Mouse (Mus musculus) hindbrain, postnatal 0 days (tissue): ENCODE measurements around the gene Ankrd35. TPM values are rescaled to one million over a fixed set of nuclear protein-coding genes. Genes with fewer than 3 reads are reported as not detected.

Source experiments
- ATAC-seq: fragments of 200-750 bp; cut with Nextera tagmentation; 2 replicates; pipeline ENCODE4 v1.8.0; 2017; ENCODE audit warnings: mild to moderate bottlenecking, moderate TSS enrichment, moderate library complexity
- DNase-seq: peaks from one replicate; pipeline ENCODE4 v3.0.0-alpha.2; 2015; ENCODE audit warnings: low spot score
- H3K27ac ChIP-seq: fragments of 300-500 bp; sonication (generic); 2 replicates; pipeline ENCODE4 v1.5.1; 2014; ENCODE audit warnings: mild to moderate bottlenecking
- H3K27me3 ChIP-seq: fragments of 300-500 bp; sonication (generic); 2 replicates; pipeline ENCODE4 v1.6.1; 2014; ENCODE audit warnings: low read length, mixed read lengths; ENCODE audit not compliant: insufficient read depth
- H3K36me3 ChIP-seq: fragments of 300-500 bp; sonication (generic); 2 replicates; pipeline ENCODE4 v1.6.1; 2014; ENCODE audit warnings: low read length, mixed read lengths; ENCODE audit not compliant: insufficient read depth
- H3K4me1 ChIP-seq: fragments of 300-500 bp; sonication (generic); 2 replicates; pipeline ENCODE4 v1.6.1; 2014; ENCODE audit warnings: antibody characterized with exemption, low read length, mixed read lengths; ENCODE audit not compliant: insufficient read depth
- H3K4me2 ChIP-seq: fragments of 300-500 bp; sonication (generic); 2 replicates; pipeline ENCODE4 v1.6.1; 2014; ENCODE audit warnings: low read depth, mild to moderate bottlenecking, low read length, moderate library complexity, mixed read lengths
- H3K4me3 ChIP-seq: fragments of 300-500 bp; sonication (generic); 2 replicates; pipeline ENCODE4 v1.5.1; 2014; ENCODE audit warnings: low read length
- H3K9ac ChIP-seq: fragments of 300-500 bp; sonication (generic); replicated peaks from 2 replicates; pipeline ENCODE4 v1.6.1; 2014; ENCODE audit warnings: mild to moderate bottlenecking, low read length, moderate library complexity, mixed read lengths
- H3K9me3 ChIP-seq: fragments of 300-500 bp; sonication (generic); 2 replicates; pipeline ENCODE4 v1.6.1; 2016; ENCODE audit warnings: low read length, mixed read lengths
- CTCF ChIP-seq: IDR thresholded peaks from 2 replicates; pipeline ENCODE4 v1.5.1; 2016; ENCODE audit warnings: antibody characterized with exemption, control low read depth, low read depth
- WGBS: fragments of 180-500 bp; shearing (Covaris S2); extraction: QIAGEN DNeasy Blood & Tissue Kit; methylation state at CpG from one replicate; pipeline ENCODE4 v1.1.7; 2014; 5-methylcytosine and 5-hydroxymethylcytosine counted together
- polyA plus RNA-seq: library from polyadenylated mRNA; unstranded; fragments of >200 nt; fragmentation: Nextera tagmentation; extraction: Ambion mirVana; gene quantifications from 2 replicates; pipeline ENCODE4 v1.2.1, GENCODE M21; 2015
- total RNA-seq: library from RNA; depleted of rRNA; stranded (reverse); fragments of >200 nt; gene quantifications from 2 replicates; pipeline ENCODE4 v1.2.3, GENCODE M21; 2014

Gene Ankrd35
- total and polyA plus RNA-seq, 2 experiments from 2014 or later: 3.0 to 6.4 TPM

DNA sequence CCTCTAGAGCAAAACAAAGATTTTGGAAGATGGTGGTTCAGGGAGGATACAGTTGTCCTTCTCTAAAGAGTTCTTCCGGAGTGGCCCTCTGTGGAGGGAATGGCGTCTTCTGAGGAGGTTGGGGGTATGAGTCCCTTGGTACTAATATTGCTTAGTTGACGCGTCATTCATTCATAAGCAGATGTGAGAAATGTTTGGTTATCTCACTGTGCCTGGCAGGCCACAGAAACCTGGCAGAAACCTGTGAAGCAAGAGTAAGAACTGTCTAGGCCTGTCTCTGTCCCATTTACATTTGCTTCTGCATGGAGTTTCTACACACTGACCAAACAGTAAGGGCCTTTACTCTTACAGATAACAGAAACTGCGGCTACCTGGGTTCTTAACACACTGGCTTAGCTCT lies 1.6 kb downstream of the Ankrd35 start:
- H3K4me2 ChIP-seq: no peak overlapping the region
- H3K4me3 ChIP-seq: no peak overlapping the region
- TF ChIP-seq CTCF: no peak
- H3K36me3 ChIP-seq: no peaks in the 10 kb centered on the region
- ATAC-seq (no peak), DNase-seq (no peak)
- no peaks in the 10 kb centered on the region for H3K27me3 ChIP-seq
- H3K9me3 ChIP-seq: no peaks in the 10 kb centered on the region
- no peak overlapping the region for H3K9ac ChIP-seq
- H3K27ac ChIP-seq: no peak overlapping the region
- WGBS: 98% methylated on average over 5 of the region's 5 CpGs
- H3K4me1 ChIP-seq: no peaks in the 10 kb centered on the region

- Histone ChIP-seq H3K4me2 (no peak overlapping the region), H3K9me3 (no peaks in the 10 kb centered on the region), H3K4me1 (no peaks in the 10 kb centered on the region), H3K9ac (no peak overlapping the region), H3K27me3 (no peaks in the 10 kb centered on the region), H3K27ac (no peak overlapping the region), H3K4me3 (no peak overlapping the region), H3K36me3 (no peaks in the 10 kb centered on the region)
- no peak for TF ChIP-seq CTCF
- no peak for ATAC-seq
- DNase-seq: no peak
- WGBS: 65% methylated on average over 4 of the region's 4 CpGs
These were observed 3.6 kb downstream of the Ankrd35 start for GRCm38 (mm10) chr3:96673514-96673913.

- Histone ChIP-seq H3K4me1 (no peaks in the 10 kb centered on the region; the same call in 1 of the 2 replicates), H3K36me3 (no peaks in the 10 kb centered on the region), H3K4me2 (no peak overlapping the region), H3K9me3 (no peaks in the 10 kb centered on the region), H3K9ac (no peak overlapping the region), H3K27ac (no peak overlapping the region), H3K27me3 (no peaks in the 10 kb centered on the region), H3K4me3 (no peak overlapping the region)
- no peak for TF ChIP-seq CTCF
- 63% methylated on average over 8 of the region's 8 CpGs for WGBS
- DNase-seq (no peak), ATAC-seq (no peak)
These were observed 4.5 kb downstream of the Ankrd35 start for GRCm38 (mm10) chr3:96674442-96674841.

DNA sequence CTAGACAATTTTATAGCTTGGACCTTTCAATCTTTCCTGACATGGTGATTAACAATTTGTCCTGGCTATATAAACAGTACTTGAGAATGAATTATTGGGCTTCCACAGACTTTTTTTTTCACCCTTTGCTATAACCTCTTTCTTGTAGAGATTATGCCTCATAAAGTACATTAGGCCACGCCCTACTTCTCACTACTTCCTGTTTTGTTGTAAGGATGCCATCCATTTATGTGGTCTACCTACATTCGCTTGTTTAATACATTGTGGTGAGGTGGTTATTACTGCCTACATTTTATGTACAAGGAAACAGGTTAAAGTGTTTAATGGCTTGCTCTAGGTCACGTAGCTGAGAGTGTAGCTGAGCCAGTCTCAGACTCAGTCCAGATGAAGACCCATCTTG lies 5.2 kb downstream of the Ankrd35 start:
- Histone ChIP-seq H3K4me1 (no peaks in the 10 kb centered on the region; the same call in 1 of the 2 replicates), H3K9ac (no peak overlapping the region), H3K4me2 (no peak overlapping the region), H3K36me3 (no peaks in the 10 kb centered on the region), H3K4me3 (no peak overlapping the region), H3K9me3 (no peaks in the 10 kb centered on the region), H3K27me3 (no peaks in the 10 kb centered on the region), H3K27ac (no peak overlapping the region)
- 93% methylated on average over 3 of the region's 3 CpGs for WGBS
- ATAC-seq: no peak
- no peak for DNase-seq
- TF ChIP-seq CTCF: no peak

GRCm38 (mm10) chr3:96675690-96676089 lies 5.8 kb downstream of the Ankrd35 start:
- no peaks in the 10 kb centered on the region for H3K9me3 ChIP-seq
- H3K4me1 ChIP-seq: no peaks in the 10 kb centered on the region; the same call in 1 of the 2 replicates
- H3K4me2 ChIP-seq: no peak overlapping the region
- no peaks in the 10 kb centered on the region for H3K36me3 ChIP-seq
- no peaks in the 10 kb centered on the region for H3K27me3 ChIP-seq
- ATAC-seq: no peak
- H3K27ac ChIP-seq: no peak overlapping the region
- no peak overlapping the region for H3K9ac ChIP-seq
- H3K4me3 ChIP-seq: no peak overlapping the region
- TF ChIP-seq CTCF: no peak
- no peak for DNase-seq
- 33% methylated on average over 3 of the region's 3 CpGs for WGBS

- no peak for DNase-seq
- H3K36me3 ChIP-seq: no peaks in the 10 kb centered on the region
- no peak overlapping the region for H3K4me2 ChIP-seq
- no peaks in the 10 kb centered on the region for H3K27me3 ChIP-seq
- no peaks in the 10 kb centered on the region; the same call in 1 of the 2 replicates for H3K4me1 ChIP-seq
- no peaks in the 10 kb centered on the region for H3K9me3 ChIP-seq
- TF ChIP-seq CTCF: no peak
- no peak for ATAC-seq
- H3K9ac ChIP-seq: no peak overlapping the region
- no peak overlapping the region for H3K4me3 ChIP-seq
- no peak overlapping the region for H3K27ac ChIP-seq
- 65% methylated on average over 7 of the region's 7 CpGs for WGBS
These were observed 8.5 kb downstream of the Ankrd35 start for GRCm38 (mm10) chr3:96678456-96678855.

GRCm38 (mm10) chr3:96679159-96679674 lies 9.3 kb downstream of the Ankrd35 start:
- Histone ChIP-seq H3K27me3 (no peaks in the 10 kb centered on the region), H3K4me1 (no peaks in the 10 kb centered on the region; the same call in 1 of the 2 replicates), H3K36me3 (no peaks in the 10 kb centered on the region), H3K9me3 (no peaks in the 10 kb centered on the region), H3K9ac (no peak overlapping the region), H3K4me2 (no peak overlapping the region), H3K27ac (no peak overlapping the region), H3K4me3 (no peak overlapping the region)
- no peak for TF ChIP-seq CTCF
- 30% methylated on average over 5 of the region's 5 CpGs for WGBS
- ATAC-seq: 0 out of 2 replicates have a peak, but pooled peaks have one; percentile 21
- no peak for DNase-seq
